Mouse (Mus musculus): Measurements from ENCODE around the gene Igsf10.

DNA sequence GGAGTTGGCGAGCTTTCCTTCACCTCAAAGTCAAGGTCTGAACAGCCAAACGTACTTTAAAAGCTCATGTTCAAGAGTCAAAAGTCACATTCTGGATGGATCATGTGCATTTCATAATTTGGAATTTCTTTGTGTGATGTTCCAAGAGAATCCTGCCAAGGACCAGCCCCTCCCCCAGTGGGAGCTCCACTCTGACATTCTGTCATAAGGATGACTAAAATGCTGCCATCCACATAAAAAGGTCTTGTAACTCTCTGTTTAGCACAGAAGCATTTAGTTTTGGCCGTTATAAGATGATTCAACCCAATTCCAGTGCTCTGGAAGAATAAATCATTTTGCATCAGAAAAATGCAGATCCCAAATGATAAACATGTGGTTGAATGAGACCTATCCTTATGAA is 10.0 kb upstream of the Igsf10 start:
- no peak for TF ChIP-seq POLR2A (IDR thresholded peaks at IDR 0.05; ENCODE audit: insufficient read length, low read depth)
- no peak for TF ChIP-seq CEBPB (IDR thresholded peaks at IDR 0.05; ENCODE audit: insufficient read depth, poor library complexity, severe bottlenecking)

Measured in myocyte (in vitro differentiated cells).